Mouse (Mus musculus) left cerebral cortex, postnatal 14 days (tissue): Measurements from ENCODE around the gene Chst13. TPM values are rescaled to one million over a fixed set of nuclear protein-coding genes. Genes with fewer than 3 reads are reported as not detected.

Source experiments
- DNase-seq, 2 experiments: peaks; one replicate each; pipeline ENCODE4 v3.0.0; 2021 to 2022; ENCODE audit warnings: low spot score in 2 of 2, mixed read lengths in 1 of 2
- intact Hi-C: fragments of 180-260 bp; cut with DNase I; formaldehyde crosslinking; loops from one replicate; pipeline ENCODE4 v1.15.1; 2025
- total RNA-seq, 2 experiments: library from RNA; stranded (reverse); gene quantifications; 2 replicates each; pipeline ENCODE4 v1.2.3; 2021

The Chst13 gene
- total RNA-seq, 2 experiments from 2014 or later, result not detected

DNA sequence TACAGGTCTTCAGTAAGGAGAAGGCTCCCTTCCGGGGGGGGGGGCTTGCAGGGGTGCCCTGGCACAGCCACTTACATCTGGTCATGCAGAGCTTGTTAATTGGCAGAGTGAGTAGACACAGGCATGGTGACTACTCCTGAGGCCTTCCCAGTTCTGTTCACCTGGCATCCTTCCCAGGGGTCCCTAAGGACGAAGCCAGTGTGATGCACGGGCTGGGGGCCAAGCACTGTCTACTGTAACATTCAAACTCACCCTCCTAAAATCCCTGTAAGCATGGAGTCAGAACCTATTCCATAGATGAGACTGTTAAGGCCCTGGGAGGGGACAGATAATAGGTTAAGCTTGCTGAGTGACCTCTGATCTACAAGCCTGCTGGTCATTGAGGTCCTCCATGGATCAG is 959 bp downstream of the Chst13 start:
- intact Hi-C loops, result loop anchor here (10.0 kb wide), 1 partner anchor 649 kb away; no protein-coding TSS in a partner anchor
- no peak for DNase-seq

DNA sequence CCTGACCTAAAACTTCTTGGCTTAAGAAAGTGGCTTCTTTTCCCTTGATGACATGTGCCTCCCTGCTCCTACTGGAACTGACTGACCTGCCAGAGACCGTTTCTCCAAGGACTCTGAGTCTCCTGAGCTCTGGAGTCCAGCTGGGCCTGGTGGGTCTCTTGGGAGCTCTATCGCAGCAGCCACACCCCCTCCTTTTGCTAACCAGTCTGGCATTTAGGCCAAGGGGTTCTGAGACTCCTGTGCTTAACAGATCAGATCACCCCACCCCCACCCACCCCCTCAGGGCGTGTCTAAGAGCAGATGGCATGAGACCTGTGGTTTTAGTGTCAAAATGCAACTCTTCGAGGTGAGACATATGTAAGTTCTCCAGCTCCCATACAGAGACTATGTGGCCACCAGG is 3.2 kb downstream of the Chst13 start:
- DNase-seq, result no peak
- intact Hi-C loops, result loop anchor here (10.0 kb wide), 1 partner anchor 647 kb away; no protein-coding TSS in a partner anchor

DNA sequence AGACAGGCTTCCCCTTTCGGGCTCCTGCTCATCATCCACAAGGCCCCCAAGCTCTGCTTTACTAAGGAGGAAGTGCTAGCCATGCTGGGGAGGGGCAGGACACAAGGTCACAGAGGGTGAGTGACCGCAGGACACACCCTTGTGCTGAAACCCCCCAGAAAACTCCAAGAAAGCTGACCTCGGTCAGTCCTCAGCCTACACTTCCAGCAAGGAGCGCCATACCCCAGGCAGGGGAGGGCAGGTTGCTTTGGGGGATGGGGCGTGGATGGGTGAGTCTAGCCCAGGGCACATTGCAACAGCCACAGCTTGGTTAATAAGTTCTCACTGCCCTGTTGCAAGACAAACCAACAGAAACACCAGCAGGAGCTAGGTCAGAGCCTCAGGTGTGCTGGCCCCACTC is 4.6 kb downstream of the Chst13 start:
- intact Hi-C loops, result loop anchor here (10.0 kb wide), 1 partner anchor 646 kb away; no protein-coding TSS in a partner anchor
- DNase-seq, result no peak

DNA sequence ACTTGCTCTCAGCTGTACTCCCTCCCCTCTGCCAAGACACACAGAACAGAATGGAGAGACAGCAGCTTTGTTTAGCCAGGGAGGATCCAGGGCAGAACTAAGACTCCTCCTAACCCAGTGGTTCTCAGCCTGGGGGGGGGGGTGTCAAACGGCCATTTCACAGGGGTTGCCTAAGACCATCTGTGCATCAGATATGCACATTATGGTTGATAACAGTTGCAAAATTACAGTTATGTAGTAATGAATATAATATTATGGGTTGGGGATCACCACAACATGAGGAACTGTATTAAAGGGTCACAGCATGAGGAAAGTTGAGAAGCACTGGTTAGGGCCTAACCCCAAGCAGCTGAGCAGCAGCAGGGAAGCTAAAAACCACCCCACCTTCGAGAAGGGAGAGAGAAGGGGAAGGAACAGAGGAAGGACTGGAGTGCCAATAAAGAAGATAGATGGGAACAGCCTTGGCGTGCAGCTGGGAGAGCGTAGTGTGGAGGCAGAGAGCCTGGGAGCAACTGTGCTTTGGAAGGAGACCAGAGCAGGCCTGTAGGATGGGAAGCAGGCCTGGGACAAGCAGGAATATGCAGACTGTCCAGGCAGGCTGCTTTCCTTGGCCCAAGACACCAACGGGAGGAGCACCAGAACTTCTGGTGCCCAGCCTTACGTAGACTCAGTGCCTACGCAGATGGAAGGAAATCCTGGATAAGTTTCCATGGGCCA is 5.4 kb downstream of the Chst13 start:
- intact Hi-C loops, result loop anchor here (10.0 kb wide), 1 partner anchor 645 kb away; no protein-coding TSS in a partner anchor
- no peak for DNase-seq

DNA sequence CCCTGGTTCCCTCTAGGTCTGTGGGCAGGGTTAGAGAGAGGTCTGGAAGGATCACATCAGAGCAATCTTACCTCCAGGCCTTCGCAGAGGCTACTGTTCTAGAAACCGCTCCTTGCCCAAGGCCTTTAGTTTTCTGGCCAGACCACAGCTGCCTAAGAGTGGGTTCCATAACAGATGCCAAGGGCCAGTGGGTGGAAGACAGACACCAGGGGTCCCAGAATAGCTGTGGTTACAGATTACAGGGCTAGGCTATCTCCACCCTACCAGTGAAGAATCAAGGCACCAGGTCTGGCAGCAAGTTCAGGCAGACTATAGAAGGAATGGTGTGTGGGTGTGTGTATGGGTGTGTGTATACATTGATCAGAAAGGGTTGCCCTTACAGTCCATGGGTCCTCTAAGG is 6.0 kb downstream of the Chst13 start:
- intact Hi-C loops, result no loop called here
- no peak for DNase-seq

DNA sequence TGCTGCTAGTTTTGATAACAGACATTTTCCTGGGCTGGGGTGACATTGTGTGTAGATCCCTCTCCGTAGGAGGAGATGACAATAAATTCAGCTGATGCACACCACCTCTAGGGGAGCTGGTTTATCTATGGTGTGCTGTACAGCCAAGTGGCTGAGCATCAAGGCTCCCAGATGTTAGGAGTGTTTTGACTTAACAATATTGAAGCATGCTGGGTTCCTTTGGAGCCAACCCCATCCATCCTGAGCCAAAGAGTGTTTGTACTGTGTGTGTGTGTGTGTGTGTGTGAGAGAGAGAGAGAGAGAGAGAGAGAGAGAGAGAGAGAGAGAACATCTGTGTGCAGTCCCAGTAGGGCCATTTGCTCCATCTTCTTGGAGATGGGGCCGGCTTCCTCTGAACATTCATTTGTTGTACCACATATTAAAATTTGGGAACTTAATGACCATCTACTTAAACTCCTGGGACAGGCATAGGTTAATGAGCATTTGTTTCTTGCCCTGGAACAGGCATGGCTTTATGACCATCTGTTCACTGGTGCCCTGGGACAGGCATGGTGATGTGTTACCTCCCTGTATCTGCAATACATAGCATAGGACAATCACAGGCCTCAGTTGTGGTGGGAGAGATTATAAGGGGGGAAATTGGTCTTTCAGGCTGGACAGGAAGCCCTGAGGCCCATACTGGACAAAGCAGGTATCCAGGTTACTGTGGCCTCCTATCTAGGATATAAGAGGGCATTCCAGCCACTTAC is 7.3 kb downstream of the Chst13 start:
- intact Hi-C loops, result no loop called here

DNA sequence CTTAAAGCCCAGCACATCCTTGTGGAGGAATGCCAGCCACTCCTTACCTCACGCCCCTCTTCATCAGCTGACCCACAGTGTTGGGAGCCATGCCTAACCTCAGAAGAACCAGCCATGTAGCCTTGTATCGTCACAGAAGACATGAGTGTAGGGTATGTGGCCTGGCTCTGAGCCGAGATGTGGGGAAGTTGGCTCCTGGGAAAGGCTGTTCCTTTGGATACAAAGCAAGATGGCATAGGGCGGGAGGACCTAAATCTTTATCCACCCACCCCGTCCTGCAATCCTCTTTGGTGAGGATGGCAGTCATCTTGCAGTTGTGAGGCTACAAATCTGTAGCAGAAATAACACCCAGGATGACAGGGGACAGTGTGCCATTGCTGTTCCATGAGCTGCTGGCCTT is 9.0 kb downstream of the Chst13 start:
- DNase-seq, result peak; percentile 13 to 48

More for the DNA sequence above, 7.3 kb downstream of the Chst13 start:
- no peak for DNase-seq

DNA sequence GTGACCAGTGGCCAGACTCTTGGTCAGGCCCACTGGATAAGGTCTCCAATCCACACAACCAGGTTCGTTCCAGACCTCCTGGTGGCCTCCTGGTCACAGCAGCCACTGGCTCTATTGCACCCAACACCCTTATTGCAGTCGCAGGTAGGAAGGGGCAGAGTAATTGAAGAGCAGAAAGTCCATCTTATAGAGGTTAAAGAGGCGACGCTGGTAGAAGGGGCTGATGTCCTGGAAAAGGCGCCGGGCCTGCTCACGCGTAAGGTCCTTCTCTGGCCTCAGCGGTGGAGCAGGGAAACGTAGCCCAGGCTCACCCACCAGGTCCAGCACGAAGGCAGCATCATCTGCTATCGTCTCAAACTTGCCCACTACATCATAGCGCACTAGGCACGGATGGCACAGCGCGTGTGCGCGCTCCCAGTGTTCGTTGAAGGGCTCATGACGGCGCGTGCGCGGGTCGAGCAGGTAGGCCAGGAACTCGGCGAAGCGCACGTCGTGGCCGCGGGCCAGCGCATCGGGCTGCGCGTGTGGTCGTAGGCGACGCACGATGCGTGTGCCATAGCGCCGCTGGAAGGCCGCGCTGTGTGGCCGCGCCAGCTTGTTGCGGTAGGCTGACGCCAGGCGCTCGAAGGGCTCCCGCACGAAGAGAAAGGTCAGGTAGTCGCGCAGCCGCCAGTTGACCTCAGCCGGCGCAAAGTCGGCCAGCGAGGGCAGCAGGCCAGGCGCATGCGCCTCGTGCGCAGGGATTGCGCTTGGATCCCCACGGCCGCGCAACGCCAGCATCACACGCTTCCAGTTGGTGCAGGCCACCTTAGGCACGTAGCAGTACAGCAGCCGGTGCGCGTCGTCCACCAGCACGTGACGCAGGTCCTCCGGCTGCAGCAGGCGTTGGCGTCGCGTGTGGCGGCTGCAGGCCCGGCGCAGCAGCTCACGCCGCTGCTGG is 15.9 kb downstream of the Chst13 start:
- DNase-seq, result no peak
- intact Hi-C loops, result no loop called here

More for the DNA sequence above, 9.0 kb downstream of the Chst13 start:
- intact Hi-C loops, result no loop called here

DNA sequence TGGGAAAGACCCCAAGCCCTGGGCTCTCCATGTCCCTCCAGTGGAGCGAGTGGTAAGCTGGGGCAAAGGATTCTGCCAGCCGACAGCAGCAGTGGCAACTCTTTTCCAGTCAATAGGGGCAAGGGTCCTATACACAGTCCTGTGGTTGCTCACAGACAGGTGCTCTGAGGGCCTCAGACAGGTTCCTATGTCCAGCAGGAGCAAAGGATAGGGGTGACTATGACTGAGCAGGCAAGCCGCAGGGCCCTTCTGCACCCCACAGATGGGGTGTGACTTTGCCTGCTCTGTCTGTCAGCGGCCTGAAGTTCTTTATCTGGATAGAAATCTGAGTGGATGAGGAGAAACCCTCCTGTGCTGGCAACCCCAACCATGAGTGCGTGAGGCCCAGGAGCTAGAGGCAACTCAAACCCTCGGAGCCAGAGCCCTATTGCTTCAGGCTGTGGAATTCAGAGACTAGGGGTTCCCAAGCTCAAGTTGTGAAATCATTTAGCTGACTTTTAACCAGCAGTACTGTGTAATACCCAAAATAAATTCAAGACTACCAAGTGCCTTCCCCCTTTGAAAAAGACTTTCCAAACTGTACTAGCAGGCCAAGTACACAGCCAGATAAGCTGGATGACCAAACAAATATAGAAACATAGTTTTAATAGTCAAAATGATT is 18.5 kb downstream of the Chst13 start:
- DNase-seq, result no peak
- intact Hi-C loops, result no loop called here

DNA sequence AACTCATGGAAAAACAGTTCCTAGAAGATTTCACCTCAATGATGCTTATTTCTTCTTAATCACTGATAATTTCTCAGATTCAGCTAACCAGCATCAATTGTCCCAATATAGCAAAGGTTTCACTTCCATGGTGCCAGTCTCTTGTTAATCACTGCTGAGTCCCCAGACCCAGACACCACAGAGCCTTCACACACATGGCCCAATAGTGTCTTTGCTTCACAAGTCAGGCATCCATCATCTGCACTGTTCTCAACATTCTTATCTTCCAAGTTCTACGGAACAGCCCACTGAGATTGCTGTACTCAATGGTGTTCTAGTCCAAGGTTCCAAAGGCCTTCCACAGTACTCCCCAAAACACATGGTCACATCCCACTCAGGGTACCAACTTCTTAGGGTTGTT is 24.1 kb downstream of the Chst13 start, which contains the start of gene BC048671:
TSS of gene BC048671 (plus strand) at position 301 of the 400 bp plus-strand sequence.
- no peak for DNase-seq
- intact Hi-C loops, result no loop called here

DNA sequence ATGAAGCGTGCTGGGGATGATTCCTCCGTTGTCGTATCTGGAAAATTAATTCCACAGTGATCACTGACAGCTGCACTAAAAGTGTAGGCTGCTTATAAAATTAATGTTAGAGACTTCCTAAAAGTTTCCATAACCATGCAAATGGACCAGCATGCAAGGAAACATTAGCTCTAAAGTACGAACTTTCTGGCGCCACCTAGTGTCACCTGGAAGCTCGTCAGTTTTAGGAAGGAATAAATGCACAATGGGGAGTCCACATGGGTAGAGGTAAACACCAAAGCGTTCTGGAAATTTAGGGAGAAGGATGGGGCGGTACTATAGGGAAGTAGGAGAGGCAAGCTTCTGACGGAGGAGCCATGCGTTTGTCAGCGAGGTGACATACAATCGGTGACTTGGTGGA is 36.7 kb downstream of the Chst13 start:
- intact Hi-C loops, result no loop called here
- peak; percentile 7 to 9 for DNase-seq

Other genes starting within 250 kb of the Chst13 start
- gene Vmn1r49, start 246.7 kb downstream of the Chst13 start, total RNA-seq, result not detected
- gene Vmn1r50, start 223.8 kb downstream of the Chst13 start, total RNA-seq, result not detected
- gene Vmn1r51, start 202.6 kb downstream of the Chst13 start, total RNA-seq, result not detected
- gene Vmn1r52, start 150.4 kb downstream of the Chst13 start, total RNA-seq, result not detected
- not detected for gene V1ra8, start 122.4 kb downstream of the Chst13 start, total RNA-seq
- not detected for gene Vmn1r53, start 100.7 kb downstream of the Chst13 start, total RNA-seq
- not detected for gene Vmn1r54, start 78.9 kb downstream of the Chst13 start, total RNA-seq
- gene BC048671, start 24.0 kb downstream of the Chst13 start, total RNA-seq, result not detected
- gene Uroc1, start 8.1 kb upstream of the Chst13 start, total RNA-seq, result not detected
- 10 to 100 TPM; 23.3 to 24.1 TPM for gene Zxdc, start 44.3 kb upstream of the Chst13 start, total RNA-seq
- 1 to 10 TPM; 3.2 to 4.0 TPM for gene Cfap100, start 103.6 kb upstream of the Chst13 start, total RNA-seq
- 10 to 100 TPM; 18.9 to 27.7 TPM for gene Klf15, start 137.4 kb upstream of the Chst13 start, total RNA-seq
- gene Aldh1l1, start 161.2 kb upstream of the Chst13 start, total RNA-seq, result 10 to 100 TPM; 61.4 to 65.8 TPM